Mouse (Mus musculus) fat pad, adult 2 months (tissue): ENCODE measurements at regions not wholly inside any gene's neighbourhood (a gene's known extent, or its start where the extent isn't known, plus 50 kb on each side); places are given as distances from the start of the nearest gene placed in this dataset.
A peak's percentile ranks its signal among the peaks of the same experiment; 100 is the strongest.

Source experiments
- DNase-seq: peaks from one replicate; pipeline ENCODE4 v3.0.0-alpha.2; 2011; ENCODE audit warnings: low read depth, low spot score; ENCODE audit errors: extremely low read depth

DNA sequence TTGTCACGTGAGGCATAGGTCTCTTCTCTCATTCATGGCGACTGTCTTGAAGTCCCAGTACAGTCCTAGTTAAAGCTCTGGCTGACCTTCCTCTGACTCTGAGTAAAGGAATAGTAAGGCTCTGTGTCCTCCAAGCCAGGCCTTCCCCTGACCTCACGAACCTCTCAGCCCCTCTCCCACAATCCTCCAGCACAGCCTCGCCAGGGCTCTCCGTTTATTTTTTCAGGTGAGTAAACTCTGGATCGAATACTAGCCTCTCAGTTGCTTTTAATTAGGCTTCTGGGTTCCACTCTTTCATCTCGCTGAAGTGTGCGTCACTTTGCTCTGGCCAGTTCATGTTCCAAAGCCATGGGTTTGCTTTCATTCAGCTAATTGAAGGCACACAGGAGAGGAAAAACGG, 133.8 kb downstream of the Mylk4 start:
- DNase-seq: no peak

DNA sequence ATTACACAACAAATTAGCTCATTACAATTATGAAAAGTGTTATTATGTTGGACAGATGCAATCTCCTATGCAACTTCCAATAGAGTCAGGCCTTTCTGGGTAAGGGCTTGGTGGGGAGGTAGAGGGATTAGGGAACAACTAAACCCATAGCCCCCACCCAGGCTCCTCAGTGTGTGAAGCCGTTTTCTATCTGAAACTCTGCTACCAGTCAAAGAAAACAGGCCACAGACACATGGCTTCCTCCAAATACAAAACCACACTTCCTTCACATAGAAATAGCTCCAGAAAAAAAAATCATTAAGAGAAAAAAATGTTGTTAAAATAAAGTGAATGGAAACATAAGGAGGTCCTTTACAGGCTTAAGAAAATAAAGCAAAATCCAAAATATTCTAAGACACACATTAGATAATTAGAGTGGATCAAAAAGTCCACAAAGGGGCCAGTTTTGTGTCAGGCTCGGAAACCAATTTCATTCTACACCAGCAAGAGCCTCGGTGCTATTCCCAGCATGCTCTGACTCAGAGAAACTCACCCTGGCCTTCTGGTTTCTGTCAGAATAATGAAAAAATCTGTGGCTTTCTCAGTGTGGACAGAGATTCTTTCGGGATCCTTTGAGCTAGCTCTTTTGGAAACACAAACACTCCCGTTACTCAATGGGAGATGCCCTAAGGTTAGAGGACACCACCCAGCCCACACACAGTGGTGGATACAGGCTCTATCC, 140.6 kb downstream of the Mylk4 start:
- DNase-seq: no peak

DNA sequence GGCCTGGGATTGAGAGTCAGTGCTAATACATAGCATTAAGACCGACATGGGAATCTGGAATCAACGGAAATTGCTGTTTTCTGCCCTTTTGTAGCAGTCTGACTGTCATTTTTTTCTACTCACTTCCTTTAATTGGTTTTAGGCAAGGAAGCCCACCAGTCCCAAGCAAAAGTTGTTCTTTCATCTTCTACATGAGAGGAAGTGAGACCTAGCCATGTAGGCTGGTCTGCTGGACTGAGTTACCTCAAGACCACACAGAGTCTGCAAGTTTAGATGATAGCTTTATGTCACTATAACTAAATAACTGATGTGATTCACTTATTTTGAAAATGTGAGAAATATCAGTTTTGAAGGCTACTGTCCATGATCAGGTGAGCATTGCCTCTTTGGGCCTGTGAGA, 142.8 kb downstream of the Mylk4 start:
- DNase-seq: no peak

- no peak for DNase-seq
Measured at GRCm38 (mm10) chr13:32630122-32630732, 153.5 kb downstream of the Mylk4 start.

- DNase-seq: no peak
Measured at GRCm38 (mm10) chr13:32613916-32614315, 169.8 kb downstream of the Mylk4 start.

GRCm38 (mm10) chr13:32611551-32612295, 172.0 kb downstream of the Mylk4 start:
- DNase-seq: no peak

DNA sequence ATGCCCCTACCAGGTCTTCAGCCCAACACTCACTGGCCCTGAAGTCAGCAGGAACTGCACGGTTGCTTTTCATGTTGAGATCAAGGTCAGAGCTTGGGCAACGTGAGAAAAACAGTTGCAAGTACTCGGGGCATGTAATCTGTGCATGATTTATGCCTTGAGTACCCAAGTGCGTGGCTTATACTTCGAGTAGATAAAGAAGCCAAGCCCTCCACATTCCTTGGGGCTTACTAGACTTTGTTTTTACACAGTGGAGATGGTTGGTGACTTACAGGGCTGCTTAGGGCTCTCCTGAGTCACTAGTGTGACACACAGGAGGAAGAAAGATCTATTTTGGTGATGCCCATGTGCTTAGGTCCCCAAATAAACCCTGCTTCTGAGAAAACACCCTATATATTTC, 172.8 kb downstream of the Mylk4 start:
- DNase-seq: no peak

DNA sequence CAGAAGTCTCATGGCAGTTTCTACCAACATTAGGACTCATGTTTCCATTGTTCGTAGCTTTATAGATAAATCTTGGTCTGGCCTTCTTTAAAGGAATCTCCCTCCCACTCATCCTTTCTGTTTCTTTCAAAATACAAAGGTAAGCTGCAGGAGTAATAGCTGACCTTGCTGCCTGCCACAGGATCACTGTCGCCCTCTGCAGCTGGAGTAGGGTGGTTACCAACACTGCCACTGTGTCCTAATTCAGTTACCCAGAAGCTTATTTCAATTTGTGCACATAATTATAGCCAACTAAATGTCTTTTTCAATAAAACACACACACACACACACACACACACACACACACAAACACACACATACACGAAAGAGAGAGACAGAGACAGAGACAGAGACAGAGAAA, 175.3 kb downstream of the Mylk4 start:
- DNase-seq: no peak

- no peak for DNase-seq
Measured at GRCm38 (mm10) chr13:32603925-32604590, 179.7 kb downstream of the Mylk4 start.

DNA sequence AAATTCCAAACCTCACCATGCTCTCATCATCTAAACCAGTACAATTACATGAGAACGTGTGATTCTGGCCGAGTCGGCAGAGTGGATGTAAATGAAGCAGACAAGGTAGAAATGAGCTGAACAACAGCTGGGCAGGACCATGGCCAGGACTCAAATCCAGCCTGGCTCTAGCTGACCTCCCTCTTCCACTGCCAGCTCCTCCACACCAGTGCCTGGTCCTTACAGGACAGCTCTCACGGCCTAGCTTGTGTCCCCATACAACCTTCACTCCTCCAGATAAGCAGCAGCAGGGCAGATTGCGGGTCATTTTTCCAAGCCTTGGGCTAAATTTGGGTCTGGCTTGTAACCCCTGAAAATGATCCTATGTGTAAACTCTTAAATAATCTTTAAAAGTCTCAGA, 182.4 kb downstream of the Mylk4 start:
- no peak for DNase-seq

- DNase-seq: no peak
Measured at GRCm38 (mm10) chr13:32593611-32594010, 190.1 kb downstream of the Mylk4 start.

GRCm38 (mm10) chr13:32593131-32593530, 190.6 kb downstream of the Mylk4 start:
- no peak for DNase-seq

GRCm38 (mm10) chr13:32581598-32581997, 202.2 kb downstream of the Mylk4 start:
- DNase-seq: no peak

GRCm38 (mm10) chr13:32567850-32568249, 215.9 kb downstream of the Mylk4 start:
- no peak for DNase-seq

GRCm38 (mm10) chr13:32560666-32561065, 222.1 kb upstream of the Gmds start:
- DNase-seq: no peak

GRCm38 (mm10) chr13:32556396-32556795, 217.9 kb upstream of the Gmds start:
- no peak for DNase-seq

GRCm38 (mm10) chr13:32555064-32555463, 216.5 kb upstream of the Gmds start:
- no peak for DNase-seq

GRCm38 (mm10) chr13:32554601-32555000, 216.1 kb upstream of the Gmds start:
- no peak for DNase-seq

DNA sequence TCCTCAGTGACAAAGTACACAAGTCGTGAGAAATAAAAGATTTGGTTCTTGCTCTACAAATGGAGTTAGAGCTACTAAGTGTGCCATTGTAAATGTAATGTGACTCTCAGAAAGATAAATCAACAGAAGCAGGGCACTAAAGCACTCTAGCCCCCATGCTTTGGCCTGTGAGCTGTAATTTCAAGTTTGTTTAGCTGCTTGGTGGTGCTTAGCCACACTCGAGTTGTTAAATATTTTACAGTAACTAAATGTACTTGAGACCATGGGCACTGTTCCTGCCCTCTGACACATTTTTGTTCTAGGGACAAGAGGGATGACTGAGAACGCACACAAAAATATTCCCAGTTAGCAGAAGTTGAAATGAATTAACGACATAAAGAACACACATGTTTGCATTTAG, 214.6 kb upstream of the Gmds start:
- no peak for DNase-seq

DNA sequence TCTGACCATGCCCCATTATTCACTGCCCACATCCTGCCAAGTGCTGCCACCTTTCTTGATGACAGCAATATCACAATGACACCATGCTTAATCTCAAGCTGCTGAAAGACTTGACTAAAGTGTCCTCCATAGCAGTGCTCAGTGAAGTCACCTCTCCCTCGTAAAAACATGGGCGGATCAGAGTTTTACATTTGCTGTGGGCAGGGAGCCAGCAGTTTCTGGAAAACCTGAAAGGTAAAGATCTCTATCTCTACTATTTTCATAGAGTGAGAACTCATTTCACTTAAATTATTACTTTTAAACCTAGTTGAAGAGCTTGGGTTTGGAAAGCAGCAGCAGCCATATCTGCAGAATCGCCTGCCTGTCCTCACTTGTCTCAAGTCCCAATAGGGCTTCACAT, 211.6 kb upstream of the Gmds start:
- peak; percentile 5 for DNase-seq

DNA sequence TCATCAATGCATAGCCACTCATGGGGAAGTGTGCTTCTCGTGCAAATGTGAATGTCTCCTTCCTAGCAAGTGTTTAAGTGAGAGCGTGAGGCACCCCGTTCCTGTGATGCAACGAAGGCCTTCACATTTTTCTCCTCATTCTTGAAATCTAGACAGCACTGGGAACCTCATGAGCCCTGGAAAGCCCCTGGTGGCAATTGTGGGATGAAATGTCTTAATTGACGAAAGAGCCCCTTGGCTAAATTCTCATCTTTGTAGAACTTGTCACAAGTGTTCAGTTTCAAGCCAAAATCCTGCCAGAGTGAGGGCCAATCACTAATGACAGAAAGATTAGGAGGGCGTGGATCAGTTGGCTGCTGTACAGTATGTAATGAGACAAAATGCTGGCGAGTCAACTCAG, 208.6 kb upstream of the Gmds start:
- DNase-seq: no peak
